Mouse (Mus musculus): ENCODE measurements around the gene Abca6.

Abca6 gene

GRCm38 (mm10) chr11:110251534-110251933 is at the start of gene Abca6:
Abca6 (minus strand) TSS chr11:110251776.
- peak; percentile 19 to 44 for DNase-seq

DNA sequence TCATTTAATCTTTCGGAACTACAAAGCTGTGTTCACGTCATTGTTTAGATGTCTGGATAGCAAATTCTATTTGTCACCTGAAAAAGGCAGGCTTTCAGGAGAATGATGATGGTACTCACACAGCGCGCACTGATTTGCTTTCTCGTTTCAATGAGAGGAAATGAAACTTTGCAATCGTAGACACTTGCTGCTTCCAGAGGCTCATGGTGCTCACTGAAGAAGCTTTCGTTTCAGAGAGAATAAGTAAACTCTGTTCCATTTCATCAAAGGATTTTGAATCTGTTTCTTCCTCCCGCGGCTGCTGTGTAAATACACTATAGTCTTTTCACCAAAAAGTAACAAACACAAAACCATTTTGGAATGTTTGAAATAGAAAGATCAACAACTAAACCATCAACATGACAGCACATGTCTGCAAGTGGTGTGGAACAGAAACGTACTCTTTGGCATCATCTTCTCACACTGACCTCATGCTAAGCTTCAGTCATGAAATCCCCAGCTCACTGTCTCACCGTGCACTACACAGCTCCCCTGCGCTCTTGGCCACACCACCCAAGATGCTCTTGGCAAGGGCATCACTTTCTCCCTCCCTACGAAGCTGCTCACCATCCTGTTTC is 46.4 kb upstream of the Abca6 start:
- no peak for DNase-seq

- no peak for DNase-seq
Observed at GRCm38 (mm10) chr11:110290586-110290985, 39.0 kb upstream of the Abca6 start.

DNA sequence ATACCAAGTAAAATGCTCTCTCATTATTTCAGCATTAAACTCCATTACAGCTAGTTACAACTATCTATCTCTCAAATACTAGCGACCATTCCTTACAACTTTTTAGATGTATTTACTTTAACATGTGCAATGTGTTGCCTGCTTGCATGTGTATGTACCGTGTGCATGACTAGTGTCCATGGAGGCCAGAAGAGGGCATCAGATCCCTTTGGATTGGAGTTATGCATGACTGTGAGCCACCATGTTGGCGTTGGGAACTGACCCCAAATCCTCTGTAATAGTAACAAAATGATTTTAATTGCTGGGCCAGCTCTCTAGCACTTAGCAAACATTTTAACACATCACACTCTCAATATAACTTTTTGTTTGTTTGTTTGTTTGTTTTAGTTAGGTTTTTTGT is 36.8 kb upstream of the Abca6 start:
- peak in 1 of 2 experiments; percentile 4 for DNase-seq

DNA sequence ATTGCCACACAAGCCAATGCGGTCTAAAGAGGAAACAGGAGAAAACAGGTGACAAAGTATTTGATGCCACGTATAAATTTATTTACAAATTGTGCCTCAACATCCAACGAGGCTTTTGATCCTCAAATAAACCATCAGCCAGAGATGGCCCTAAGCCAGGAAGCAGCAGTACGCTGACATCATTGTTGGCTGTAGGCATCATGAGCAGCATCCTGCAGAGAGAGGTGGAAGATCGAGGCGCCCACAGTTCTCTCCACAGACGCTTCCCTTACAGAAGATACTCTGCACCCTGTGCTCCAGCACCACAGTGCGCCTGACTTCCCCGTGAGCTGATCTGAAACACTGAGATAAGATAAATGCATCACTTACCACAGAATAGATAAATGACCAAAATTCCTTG is 36.1 kb upstream of the Abca6 start:
- DNase-seq = no peak

GRCm38 (mm10) chr11:110286331-110286730 is 34.8 kb upstream of the Abca6 start:
- no peak for DNase-seq

- DNase-seq = no peak
Observed at GRCm38 (mm10) chr11:110284849-110285248, 33.3 kb upstream of the Abca6 start.

DNA sequence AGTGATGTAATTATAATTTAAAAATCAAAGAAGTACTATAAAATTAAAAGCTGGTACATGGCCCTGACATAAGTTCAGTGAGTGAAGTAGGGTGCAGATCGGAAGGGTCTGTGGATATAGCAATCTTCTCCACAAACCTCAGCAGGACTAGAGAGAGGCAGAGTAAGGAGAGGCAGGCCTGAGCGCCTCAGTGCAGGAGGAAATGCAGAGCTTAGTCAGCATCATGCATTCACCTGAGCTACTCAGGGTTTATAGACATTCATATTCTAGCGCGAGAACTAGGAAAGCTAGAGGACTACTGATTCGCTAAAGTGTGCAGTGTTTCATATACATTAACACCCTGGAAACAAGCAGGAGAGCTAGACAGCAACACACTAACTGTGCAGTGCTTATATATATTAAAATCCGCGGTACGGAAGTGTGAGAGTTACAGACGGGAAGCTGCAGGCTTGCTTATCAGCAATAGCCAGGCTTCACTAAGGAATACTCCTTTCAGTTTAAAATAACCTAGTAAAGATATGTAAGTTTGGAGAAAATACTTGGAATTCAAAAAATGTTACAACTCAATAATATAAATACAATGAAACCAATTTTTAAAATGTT is 32.7 kb upstream of the Abca6 start:
- DNase-seq = no peak

DNA sequence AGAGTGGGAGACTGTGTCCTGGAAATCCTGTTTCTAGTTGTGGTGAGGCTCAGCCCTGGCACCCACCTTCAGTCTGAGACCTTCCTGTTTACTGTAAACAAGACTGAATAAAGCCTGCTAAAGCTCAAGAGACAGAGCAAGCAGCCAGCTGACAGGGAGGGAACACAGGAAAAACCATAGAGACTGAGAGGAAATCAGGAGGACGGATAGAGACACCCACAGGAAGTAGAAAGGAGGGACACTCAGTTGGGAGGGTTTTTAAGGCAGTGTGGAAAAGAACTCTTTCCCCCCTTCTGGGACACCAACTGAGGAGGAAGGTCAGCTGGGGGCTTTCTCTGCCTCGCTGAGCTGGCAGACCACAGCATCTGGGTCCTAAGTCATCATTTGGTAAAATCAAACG is 23.2 kb upstream of the Abca6 start:
- DNase-seq = peak in 1 of 2 experiments; percentile 7

GRCm38 (mm10) chr11:110271745-110272144 is 20.2 kb upstream of the Abca6 start:
- peak; percentile 43 to 73 for DNase-seq

DNA sequence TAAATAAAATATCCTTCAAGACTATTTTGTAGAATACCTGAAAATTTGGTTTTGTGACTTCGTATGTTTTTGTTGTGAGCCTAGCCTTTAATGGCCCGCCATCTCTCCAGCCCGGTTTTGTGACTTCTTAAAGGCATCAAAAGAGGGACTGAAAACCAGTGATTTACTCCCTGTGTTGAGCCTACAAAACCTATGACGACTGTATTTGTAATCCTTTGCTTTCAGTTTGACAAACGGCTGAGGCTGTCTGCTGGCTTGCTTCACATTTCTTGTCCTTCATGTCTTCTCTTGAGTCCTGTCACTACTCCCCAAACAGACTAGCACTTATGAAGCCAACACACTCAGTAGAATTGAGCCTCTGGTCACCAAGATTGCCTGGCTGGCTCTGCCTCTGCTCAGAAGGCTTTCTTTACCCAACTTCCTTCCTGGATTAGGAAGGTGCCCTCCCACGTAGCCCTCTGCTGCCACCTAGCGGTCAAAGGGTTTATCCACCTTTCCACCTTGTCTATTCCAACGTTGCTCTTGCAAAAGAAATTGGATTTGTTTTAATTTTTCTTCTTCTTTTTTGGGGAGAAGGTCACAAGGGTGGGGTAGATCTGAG is 16.8 kb upstream of the Abca6 start:
- DNase-seq = peak; percentile 71 to 94

DNA sequence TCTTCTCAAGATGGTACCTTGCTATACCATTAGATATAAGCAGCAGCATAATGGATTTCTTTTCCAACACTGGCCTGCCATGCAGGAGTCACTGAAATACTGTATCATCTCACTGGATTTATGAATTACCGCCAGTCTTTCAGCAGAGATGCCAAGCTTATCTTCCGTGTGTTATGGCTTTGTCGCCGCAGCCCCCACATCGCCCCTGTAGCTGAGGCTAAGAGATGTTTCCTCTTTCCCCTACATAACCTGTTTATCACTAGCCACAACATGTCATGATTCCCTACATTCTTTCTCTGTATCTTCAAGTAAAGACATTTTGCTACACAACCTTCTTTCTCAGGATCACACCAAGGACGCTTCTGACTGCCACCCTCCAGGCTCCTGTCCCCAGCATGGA is 15.7 kb upstream of the Abca6 start:
- no peak for DNase-seq

DNA sequence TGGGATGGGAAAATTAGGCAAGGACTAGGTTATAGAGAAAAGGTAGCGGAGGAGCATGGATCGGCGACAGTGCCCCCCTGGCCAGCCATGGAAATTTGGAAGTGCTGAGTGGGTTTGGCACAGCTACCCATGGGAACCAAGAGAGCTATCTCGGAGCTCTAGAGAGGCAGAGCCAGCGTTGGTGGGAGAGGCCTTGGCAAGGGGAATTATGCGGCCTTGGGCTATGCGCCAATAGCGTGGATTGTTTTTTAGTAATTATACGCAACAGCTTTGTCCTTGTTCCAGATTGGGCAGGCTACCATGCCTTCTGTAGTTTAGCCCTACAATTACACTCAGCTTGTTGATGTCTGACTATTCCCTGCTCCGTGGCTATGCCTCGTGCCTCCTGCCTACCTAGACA is 15.2 kb upstream of the Abca6 start:
- DNase-seq = no peak

DNA sequence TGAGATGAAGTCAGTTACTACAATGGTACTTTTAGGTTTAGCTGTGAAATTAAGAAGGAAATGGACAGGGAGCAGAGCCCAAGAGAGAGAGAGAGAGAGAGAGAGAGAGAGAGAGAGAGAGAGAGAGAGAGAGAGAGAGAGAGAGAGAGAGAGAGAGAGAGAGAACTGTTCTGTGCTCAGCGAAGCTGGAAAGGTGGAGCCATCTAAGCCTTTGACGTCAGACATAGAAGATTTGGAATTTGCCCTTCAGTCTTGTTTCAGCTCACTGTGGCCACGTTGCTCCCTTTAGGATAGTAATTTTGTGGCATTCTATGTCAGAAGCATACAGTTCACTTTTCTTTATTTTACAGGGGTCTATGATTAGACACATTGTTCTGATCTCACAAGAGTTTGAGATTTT is 10.3 kb upstream of the Abca6 start:
- no peak for DNase-seq

GRCm38 (mm10) chr11:110257911-110258310 is 6.3 kb upstream of the Abca6 start:
- DNase-seq = no peak

DNA sequence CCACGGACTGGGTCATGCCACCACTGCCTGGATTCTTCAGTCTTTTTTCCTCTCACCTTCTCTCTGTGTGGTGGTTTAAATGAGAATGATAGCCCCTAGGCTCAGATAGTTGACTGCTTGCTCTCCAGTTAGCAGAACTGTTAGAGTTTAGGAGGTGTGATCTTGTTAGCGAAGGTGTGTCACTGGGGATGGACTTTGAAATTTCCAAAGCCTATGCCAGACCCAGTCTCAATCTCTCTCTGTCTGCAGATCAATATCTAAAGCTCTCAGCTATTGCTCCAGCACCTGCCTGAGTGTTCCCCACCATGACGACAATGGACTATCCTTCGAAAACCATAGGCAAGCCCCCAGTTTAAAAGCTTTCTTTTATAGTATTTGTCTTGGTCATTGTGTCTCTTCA is 5.5 kb upstream of the Abca6 start:
- no peak for DNase-seq

DNA sequence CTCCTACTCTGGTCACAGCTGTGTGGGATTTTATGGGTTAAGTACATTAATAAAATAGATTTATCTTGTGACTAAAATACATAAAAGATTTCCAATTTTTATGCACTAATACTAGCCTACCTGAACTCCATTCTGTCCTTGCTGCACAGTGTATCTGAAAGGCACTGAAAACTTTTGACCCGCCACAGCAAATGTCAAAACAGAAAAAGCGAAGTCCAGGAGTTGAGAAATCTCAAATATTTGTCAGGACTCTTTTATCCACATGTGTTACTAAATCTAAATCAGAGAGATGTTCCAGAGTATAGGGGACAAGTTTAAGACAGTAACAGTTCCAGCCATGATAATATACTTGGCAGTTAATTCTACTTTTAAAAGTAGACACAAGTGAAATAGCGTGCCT is 680 bp upstream of the Abca6 start:
- DNase-seq = no peak

DNA sequence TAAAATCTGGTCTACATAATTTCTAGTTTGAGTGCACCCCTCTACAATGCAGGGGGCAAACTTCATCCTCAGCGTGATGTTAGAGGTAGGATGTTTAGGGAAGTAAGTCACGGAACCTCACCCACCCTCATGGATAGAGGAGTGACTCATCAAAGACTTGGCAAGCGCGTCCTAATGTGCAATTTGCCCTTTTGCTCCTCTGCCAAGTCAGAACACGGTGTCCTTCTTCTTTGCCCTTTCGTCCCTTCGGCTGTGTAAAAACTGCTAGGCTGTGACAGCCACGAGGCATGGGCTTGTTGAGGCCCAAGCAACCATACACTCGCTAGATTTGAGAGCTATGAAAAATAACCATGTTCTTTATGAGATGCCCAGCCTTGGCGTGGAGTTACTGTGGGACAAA is 6.8 kb downstream of the Abca6 start:
- peak; percentile 66 to 74 for DNase-seq

- no peak for DNase-seq
Observed at GRCm38 (mm10) chr11:110237466-110237865, 14.1 kb downstream of the Abca6 start.

GRCm38 (mm10) chr11:110232975-110233374 is 18.6 kb downstream of the Abca6 start:
- DNase-seq = no peak

- DNase-seq = no peak
Observed at GRCm38 (mm10) chr11:110217118-110217517, 34.5 kb downstream of the Abca6 start.

DNA sequence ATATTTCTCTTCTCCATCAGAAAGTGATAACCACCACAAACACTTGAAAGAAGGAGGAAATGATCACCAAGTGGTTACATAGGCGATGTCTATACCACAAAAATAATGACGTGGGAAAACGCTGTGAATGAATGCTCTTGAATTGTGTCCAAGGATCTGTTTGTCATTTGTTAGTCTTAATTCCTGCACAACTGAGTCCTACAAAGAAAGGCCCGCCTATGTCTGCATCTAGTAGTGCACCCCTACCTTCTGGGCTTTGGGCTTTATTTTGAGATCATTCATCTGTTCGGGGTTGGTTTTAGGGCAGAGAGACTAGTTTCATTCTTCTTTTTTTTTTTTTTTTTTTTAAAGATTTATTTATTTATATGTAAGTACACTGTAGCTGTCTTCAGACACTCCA is 47.6 kb downstream of the Abca6 start:
- no peak for DNase-seq

DNA sequence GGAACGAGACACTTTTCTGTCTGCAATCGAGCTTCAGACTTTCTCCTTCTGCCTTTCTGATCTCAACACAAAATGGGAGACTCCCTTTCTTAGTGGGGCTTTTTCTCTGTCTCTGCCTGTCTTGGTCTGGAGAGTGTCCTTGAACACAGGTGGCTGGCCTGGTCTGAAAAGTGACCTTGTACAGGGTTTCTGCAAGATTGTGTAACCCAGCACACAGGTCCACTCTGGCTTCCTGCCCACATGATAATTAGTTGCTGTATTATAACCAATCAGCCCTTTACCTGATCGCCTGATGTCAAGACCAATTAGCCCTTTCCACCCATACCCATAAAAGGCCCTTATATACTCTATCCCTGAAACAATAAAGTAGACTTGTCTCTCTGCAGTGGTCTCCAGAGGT is 52.7 kb downstream of the Abca6 start:
- DNase-seq = no peak

DNA sequence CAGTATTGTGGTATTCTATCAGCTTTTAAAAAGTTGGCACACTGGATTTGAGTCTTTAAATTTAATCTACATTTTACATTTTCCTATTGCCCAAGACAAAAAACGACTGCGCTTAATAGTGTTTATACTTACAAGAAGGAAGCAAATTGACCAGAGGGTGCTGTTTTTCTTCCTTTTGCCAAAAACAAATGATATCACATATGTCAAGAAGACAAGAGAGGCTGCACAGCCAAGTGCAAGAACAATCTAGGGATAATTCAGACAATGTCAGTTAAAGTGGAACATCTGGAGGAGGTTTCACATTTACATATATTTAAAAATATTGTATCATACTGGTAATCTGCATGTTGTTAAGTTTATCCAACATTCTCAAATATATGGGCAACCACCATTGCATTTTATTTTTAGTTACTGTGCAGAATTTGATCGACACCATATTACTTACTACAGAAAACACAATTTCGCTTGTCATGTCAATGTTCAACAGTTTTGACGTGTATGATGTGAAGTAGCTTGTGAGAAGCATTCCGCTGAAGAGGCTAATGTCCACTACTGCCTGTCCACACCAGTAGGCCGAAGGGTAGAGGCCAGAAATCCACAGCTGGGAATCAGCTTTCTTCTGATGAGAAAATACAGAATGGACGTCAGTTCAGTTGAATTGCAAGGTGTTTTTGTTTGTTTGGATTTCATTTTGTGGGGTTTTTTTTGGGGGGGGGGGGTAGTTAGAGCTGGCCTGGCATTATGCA is 54.8 kb downstream of the Abca6 start:
- no peak for DNase-seq

All from kidney, postnatal 36 days (tissue).